Mouse (Mus musculus) midbrain, embryonic 10.5 days (tissue): ENCODE results near the gene Tldc1. TPM values are rescaled to one million over a fixed set of nuclear protein-coding genes. Genes with fewer than 3 reads are reported as not detected.

ENCODE experiments used
- DNase-seq: peaks from one replicate; pipeline ENCODE4 v3.0.0-alpha.2; 2017; ENCODE audit warnings: low spot score
- H3K27ac ChIP-seq: fragments of 300-500 bp; sonication (generic); replicated peaks from 2 replicates; pipeline ENCODE4 v1.5.1; 2016; ENCODE audit warnings: mild to moderate bottlenecking
- H3K27me3 ChIP-seq: fragments of 300-500 bp; sonication (generic); 2 replicates; pipeline ENCODE4 v1.6.1; 2016; ENCODE audit warnings: low read depth, mild to moderate bottlenecking; ENCODE audit not compliant: poor library complexity, severe bottlenecking
- H3K36me3 ChIP-seq: fragments of 300-500 bp; sonication (generic); 2 replicates; pipeline ENCODE4 v1.6.1; 2016; ENCODE audit warnings: mild to moderate bottlenecking, moderate library complexity
- H3K4me1 ChIP-seq: fragments of 300-500 bp; sonication (generic); 2 replicates; pipeline ENCODE4 v1.6.1; 2016
- H3K4me3 ChIP-seq: fragments of 300-500 bp; sonication (generic); 2 replicates; pipeline ENCODE4 v1.5.1; 2016; ENCODE audit warnings: mild to moderate bottlenecking, moderate library complexity
- H3K9me3 ChIP-seq: fragments of 300-500 bp; sonication (generic); replicated peaks from 2 replicates; pipeline ENCODE4 v1.6.1; 2016; ENCODE audit warnings: mild to moderate bottlenecking
- WGBS: fragments of 180-500 bp; shearing (Covaris S2); methylation state at CpG from one replicate; pipeline ENCODE4 v1.1.7; 2016; 5-methylcytosine and 5-hydroxymethylcytosine counted together
- polyA plus RNA-seq: library from polyadenylated mRNA; unstranded; fragments of >200 nt; fragmentation: Nextera tagmentation; extraction: Ambion mirVana; gene quantifications from 2 replicates; pipeline ENCODE4 v1.2.1, GENCODE M21; 2016

Tldc1 gene
- polyA plus RNA-seq, 1 experiment from 2014 or later: 15.4 TPM

DNA sequence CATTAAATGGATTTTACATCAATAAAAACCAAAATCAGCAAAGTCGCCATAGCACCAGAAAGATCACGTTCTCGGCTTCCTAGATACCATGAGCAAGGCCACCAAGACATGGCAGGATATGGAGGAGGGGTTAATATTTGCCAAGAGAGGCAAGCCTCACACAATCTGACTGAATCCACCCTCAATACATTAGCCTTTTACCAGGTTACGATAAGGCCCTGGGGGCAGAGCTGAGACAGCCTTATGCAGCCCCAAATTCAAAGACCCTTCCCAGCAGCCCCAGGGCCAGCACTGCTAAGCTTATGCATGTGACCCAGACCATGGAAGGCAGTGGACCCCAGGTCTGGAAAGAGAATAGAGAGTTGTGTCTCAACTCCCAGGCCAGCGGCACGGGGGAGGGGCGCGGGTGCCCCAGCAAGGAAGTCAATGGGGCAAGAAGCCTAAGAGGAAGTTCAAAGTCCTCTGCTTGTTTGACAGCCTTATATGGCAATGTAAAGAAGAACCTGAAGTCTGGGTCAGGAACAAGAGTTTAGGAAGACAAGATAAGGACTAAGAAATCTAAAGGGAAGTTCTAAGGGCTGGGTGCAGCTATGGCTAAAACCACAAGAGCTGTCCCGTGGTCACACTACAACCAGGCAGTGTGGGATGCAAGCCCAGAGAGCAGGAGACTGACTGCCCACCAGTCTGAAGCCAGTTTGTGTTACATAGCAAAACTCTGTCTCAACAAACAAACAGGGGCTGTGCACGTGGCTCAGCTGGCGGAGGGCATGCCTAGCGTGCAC is 34.6 kb upstream of the Tldc1 start:
- Histone ChIP-seq H3K27ac (peak overlapping the region; percentile 81), H3K36me3 (peaks cover 63% of the 10 kb centered on the region), H3K4me1 (peaks cover 81% of the 10 kb centered on the region), H3K4me3 (0 out of 2 replicates have a peak overlapping the region, but pooled peaks have one; percentile 4), H3K27me3 (no peaks in the 10 kb centered on the region), H3K9me3 (0 out of 2 replicates have a peak, but pooled peaks cover 3% of the 10 kb centered on the region)
- no peak for DNase-seq
- 81% methylated on average over 12 of the region's 12 CpGs for WGBS

DNA sequence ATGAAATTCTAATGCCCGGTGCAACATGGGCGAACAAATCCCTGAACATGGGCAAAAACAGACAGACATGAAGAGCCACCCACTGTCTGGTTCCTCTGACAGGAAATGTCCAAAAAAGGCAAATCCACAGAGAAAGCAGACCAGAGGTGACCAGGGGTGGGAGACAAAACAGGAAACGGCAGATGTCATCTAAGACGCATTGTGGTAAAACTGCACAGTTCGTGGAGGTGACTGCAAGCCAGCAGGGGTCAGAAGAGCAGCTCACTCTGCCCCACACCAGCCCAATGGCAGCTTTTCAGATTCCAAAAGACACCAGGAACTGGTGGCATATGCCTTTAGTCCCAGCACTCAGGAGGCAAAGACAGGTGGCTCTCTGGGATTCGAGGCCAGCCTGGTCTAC is 33.7 kb upstream of the Tldc1 start:
- no peak for DNase-seq
- Histone ChIP-seq H3K27ac (peak overlapping the region; percentile 81; the same call in 1 of the 2 replicates), H3K27me3 (no peaks in the 10 kb centered on the region), H3K4me1 (peaks cover 73% of the 10 kb centered on the region), H3K4me3 (no peak overlapping the region), H3K9me3 (0 out of 2 replicates have a peak, but pooled peaks cover 3% of the 10 kb centered on the region), H3K36me3 (peaks cover 68% of the 10 kb centered on the region)
- WGBS: 68% methylated on average over 6 of the region's 6 CpGs

DNA sequence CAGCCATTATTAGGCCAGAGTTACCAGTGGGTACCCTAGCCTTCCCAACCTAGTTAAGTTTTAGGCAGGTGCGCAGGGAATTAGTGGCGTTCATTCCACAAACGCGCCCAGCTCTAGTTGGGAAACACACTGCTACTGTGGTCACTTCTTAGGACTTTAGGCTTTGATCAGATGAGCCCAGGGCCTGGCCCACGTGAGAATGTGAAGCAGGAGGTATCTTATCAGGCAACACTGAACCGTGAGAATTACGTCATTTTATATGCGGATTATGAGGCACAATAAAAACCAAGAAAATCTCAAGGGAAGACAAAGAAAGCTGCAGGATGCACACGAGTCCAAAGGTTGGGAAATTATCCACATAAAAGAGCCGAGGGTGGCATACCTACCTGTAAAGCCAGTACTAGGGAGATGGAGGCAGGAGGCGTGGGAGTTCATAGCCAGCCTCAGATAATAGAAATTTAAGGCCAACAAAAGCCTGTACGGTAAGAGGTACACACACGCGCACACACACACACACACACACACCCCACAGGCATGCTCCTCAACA is 32.8 kb upstream of the Tldc1 start:
- no peak for DNase-seq
- Histone ChIP-seq H3K9me3 (0 out of 2 replicates have a peak, but pooled peaks cover 3% of the 10 kb centered on the region), H3K36me3 (peaks cover 64% of the 10 kb centered on the region), H3K4me3 (no peak overlapping the region), H3K4me1 (peaks cover 70% of the 10 kb centered on the region), H3K27me3 (no peaks in the 10 kb centered on the region), H3K27ac (peak overlapping the region; percentile 81)
- 87% methylated on average over 14 of the region's 14 CpGs for WGBS

DNA sequence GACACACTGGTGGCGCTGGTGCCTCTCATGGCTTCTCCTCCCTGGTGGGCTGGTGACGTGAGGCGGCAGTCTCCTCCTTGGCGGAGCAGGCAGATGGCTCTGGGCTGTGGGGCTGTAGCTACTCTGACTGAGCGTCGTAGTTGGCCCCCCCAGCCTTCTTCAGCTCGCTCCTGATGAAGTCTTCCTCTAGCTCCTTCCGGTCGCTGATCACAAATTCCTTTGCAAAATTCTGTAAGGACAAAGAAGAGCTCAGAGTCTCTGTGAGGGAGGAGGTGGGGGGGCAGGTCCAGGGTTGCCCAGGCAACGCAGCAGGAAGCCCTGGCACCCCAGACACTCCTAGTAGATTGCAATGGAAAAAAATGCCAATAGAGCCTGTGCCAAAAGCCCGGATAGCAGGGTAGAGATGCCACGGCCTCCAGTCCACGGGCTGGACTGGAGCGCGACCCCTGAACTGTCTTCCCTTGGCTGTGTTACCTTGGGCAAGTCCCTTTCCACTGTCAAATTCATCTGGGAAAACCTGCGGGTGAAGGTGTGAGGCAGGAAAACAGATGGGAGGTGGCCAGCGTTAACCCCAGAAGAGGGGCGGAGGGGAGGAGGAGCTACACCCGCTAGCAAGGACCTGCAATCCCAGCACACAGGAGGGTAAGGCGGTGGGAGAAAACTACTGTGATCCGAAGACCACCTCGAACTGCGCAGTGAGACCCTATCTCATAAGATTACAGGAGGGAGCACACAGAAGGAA is 32.1 kb upstream of the Tldc1 start:
- no peaks in the 10 kb centered on the region for H3K27me3 ChIP-seq
- H3K36me3 ChIP-seq: peaks cover 57% of the 10 kb centered on the region
- H3K27ac ChIP-seq: peak overlapping the region; percentile 81
- peak; percentile 53 for DNase-seq
- 0 out of 2 replicates have a peak, but pooled peaks cover 3% of the 10 kb centered on the region for H3K9me3 ChIP-seq
- 61% methylated on average over 23 of the region's 23 CpGs for WGBS
- H3K4me3 ChIP-seq: peak overlapping the region; percentile 9; the same call in 1 of the 2 replicates
- peaks cover 73% of the 10 kb centered on the region for H3K4me1 ChIP-seq

DNA sequence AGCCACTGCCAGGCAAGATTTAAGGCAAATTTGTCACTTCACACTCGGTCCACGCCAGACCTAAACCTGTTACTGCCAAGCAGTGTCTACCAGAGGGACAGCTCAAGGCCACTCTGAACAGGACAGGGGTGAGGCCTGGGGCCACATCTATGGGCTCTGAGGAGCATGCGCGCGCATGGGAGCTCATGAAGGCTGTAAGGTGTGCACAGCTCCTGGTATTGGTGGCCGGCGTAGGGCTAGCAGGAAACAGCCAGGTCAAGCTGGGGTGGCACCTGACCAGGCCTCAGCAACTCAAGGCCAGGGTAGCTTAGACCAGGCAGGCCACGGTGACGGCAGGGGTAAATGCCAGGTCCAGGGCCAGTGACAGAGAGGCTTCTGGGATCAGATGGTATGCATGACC is 31.4 kb upstream of the Tldc1 start:
- DNase-seq: no peak
- Histone ChIP-seq H3K9me3 (no peaks in the 10 kb centered on the region), H3K4me3 (no peak overlapping the region), H3K36me3 (peaks cover 50% of the 10 kb centered on the region), H3K4me1 (peaks cover 75% of the 10 kb centered on the region), H3K27ac (peak overlapping the region; percentile 81), H3K27me3 (no peaks in the 10 kb centered on the region)
- WGBS: 94% methylated on average over 9 of the region's 9 CpGs

DNA sequence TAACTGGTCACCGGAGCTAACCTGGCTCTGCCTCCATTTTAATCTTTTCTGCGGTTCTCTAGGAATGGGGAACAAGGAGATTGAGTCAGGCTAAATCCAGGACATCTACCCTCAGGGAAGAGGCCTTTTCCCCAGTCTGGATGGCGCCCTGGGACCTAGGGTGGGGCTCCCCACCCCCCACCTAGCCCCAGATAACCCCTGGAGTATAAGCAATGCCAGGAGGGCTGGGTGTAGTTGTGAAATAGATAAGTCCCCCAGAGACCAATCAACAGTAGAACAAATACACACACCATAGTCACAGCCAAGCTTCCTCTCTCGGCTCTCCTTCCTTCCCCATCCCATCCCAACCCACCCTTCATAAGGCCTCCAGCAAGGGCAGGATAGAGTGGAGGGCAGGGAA is 29.5 kb upstream of the Tldc1 start:
- H3K4me1 ChIP-seq: peaks cover 65% of the 10 kb centered on the region
- no peak overlapping the region for H3K27ac ChIP-seq
- 94% methylated on average over 4 of the region's 4 CpGs for WGBS
- no peaks in the 10 kb centered on the region for H3K27me3 ChIP-seq
- DNase-seq: no peak
- H3K4me3 ChIP-seq: no peak overlapping the region
- peaks cover 44% of the 10 kb centered on the region for H3K36me3 ChIP-seq
- H3K9me3 ChIP-seq: no peaks in the 10 kb centered on the region

DNA sequence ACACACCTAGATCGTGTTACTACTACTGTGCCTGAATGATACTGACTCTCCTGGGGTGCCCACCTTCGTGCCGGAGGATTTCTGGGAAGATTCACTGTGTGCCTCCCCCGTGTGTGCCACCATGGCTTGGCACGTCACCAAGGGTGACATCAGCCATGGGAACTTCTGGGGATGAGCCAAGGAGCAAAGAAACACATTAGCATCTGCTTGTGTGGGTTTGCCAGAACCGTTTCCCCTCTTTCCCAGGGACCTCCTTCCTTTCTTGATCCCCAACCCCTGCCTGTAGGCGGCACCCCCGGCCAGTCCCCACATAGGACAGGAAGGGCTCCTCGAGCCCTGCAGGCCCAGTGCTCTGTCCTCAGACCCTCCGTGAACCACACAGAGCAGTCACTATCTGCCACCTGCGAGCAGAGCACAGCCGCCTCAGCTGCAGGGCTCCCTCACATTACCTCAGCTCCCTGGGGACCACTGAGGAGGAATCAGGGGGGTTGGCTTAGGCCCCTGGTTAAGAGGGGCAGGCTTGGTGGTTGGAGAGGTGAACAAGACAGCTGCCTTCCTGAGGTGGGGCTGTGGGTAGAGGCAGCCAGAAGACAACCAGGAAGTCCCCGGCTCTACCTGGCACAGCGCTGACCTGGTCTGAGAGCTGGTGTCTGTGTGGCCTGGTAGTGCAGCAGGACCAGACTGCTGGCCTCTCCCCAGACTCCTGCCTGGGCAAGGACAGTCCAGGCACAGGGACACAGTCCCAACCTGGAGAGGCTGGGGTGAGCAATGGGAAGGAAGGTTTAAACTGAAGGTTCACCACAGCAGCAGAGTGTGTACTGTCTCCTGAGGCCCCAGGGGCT is 28.4 kb upstream of the Tldc1 start:
- H3K4me1 ChIP-seq: peaks cover 59% of the 10 kb centered on the region
- H3K9me3 ChIP-seq: no peaks in the 10 kb centered on the region
- WGBS: 84% methylated on average over 14 of the region's 14 CpGs
- H3K27me3 ChIP-seq: no peaks in the 10 kb centered on the region
- no peak overlapping the region for H3K4me3 ChIP-seq
- DNase-seq: no peak
- H3K27ac ChIP-seq: peak overlapping the region; percentile 60; the same call in 1 of the 2 replicates
- peaks cover 44% of the 10 kb centered on the region for H3K36me3 ChIP-seq

DNA sequence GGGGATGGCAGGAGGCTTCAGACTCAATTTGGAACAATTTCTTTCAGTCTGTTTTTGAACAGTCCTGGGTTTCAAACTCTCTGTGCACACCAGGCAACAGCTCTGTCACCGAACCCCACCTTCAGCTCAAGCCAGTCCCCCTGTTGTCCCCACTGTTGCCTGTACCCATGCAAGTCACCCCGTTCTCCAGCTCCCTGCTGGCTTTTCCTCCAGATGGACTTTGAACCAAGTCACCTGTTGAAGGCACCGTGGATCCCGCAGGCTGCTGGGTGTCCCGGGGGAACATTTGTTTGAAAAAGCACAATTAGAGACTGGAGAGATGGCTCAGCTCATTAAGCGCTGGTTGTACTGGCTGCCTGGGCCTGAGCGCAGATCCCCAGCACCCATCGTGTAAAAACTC is 27.1 kb upstream of the Tldc1 start:
- Histone ChIP-seq H3K27ac (peak overlapping the region; percentile 47; the same call in 1 of the 2 replicates), H3K9me3 (no peaks in the 10 kb centered on the region), H3K36me3 (peaks cover 38% of the 10 kb centered on the region), H3K27me3 (no peaks in the 10 kb centered on the region; the same call in 1 of the 2 replicates), H3K4me1 (peaks cover 59% of the 10 kb centered on the region), H3K4me3 (no peak overlapping the region)
- DNase-seq: no peak
- 85% methylated on average over 8 of the region's 8 CpGs for WGBS

DNA sequence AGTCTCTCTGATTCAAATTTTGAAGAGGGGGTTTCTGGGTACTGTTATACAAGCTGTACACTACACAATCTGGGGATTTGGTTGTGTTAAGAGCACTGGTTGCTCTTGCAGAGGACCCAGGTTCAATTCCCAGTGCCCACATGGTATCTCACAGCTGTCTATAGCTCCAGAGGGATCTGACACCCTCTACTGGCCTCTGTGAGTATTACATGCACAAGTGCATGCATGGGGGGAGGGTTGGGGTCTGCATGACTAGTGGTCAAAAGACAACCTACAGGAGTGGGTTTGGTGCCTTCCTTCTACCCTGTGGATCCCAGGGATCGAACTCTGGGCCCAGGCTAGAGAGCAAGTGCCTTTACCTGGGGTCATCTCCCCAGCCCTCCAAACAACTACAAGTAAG is 24.4 kb upstream of the Tldc1 start:
- Histone ChIP-seq H3K27me3 (no peaks in the 10 kb centered on the region; the same call in 1 of the 2 replicates), H3K9me3 (no peaks in the 10 kb centered on the region), H3K4me1 (peaks cover 71% of the 10 kb centered on the region), H3K27ac (no peak overlapping the region), H3K4me3 (no peak overlapping the region), H3K36me3 (peaks cover 11% of the 10 kb centered on the region)
- DNase-seq: no peak
- 84% methylated on average over 1 of the region's 1 CpGs for WGBS

DNA sequence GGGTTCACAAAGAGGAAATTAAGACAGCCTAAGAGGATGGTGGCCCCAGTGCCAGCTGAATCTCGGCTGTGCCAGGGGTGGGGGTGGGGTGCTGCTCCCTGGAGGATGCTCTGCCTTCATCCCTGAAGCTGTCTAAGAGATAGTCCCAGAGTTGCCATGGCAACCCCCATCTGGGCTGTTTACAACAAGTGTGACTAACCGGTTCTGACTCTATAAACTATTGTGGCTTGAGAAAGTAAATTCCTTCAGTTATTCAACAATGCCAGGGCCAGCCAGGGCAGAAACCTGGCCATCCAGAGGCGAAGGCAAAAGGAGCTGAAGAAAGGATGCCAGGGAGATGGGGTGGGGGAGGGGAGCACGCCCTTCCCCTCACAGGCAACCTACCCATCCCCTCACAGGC is 23.0 kb upstream of the Tldc1 start:
- DNase-seq: peak; percentile 64

DNA sequence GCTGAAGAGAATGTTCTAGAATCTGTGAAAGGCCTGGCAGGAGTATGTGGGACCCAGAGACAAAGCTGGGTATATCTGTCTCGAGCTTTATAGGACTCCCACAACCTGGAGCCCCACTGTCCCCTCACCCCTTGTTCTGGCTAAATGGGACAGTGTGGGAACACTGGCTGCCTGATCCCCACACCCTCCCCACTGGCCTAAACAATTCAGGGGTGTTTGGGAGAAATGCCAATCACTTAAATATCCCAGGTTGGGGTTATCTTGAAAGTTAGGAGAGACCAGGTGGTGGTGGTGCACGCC is 20.7 kb upstream of the Tldc1 start:
- H3K27me3 ChIP-seq: no peaks in the 10 kb centered on the region; the same call in 1 of the 2 replicates
- no peaks in the 10 kb centered on the region for H3K36me3 ChIP-seq
- peaks cover 70% of the 10 kb centered on the region for H3K4me1 ChIP-seq
- peak overlapping the region; percentile 86 for H3K27ac ChIP-seq
- H3K9me3 ChIP-seq: no peaks in the 10 kb centered on the region
- no peak for DNase-seq
- WGBS: 63% methylated on average over 2 of the region's 2 CpGs
- H3K4me3 ChIP-seq: peak overlapping the region; percentile 20

More for the DNA sequence above, 23.0 kb upstream of the Tldc1 start:
- WGBS: 14% methylated on average over 4 of the region's 4 CpGs
- Histone ChIP-seq H3K27ac (peak overlapping the region; percentile 86), H3K36me3 (no peaks in the 10 kb centered on the region), H3K9me3 (no peaks in the 10 kb centered on the region), H3K27me3 (no peaks in the 10 kb centered on the region; the same call in 1 of the 2 replicates), H3K4me3 (no peak overlapping the region), H3K4me1 (peaks cover 73% of the 10 kb centered on the region)
